Mouse (Mus musculus) frontal cortex, adult 2 months (tissue): Measurements from ENCODE around the gene Mrpl54. TPM values are rescaled to one million over a fixed set of nuclear protein-coding genes. Genes with fewer than 3 reads are reported as not detected.

ENCODE experiments used
- DNase-seq, 2 experiments: peaks; one replicate each; pipeline ENCODE4 v3.0.0; 2022; ENCODE audit warnings: low spot score in 1 of 2; ENCODE audit errors: extremely low spot score in 1 of 2
- polyA plus RNA-seq: library from polyadenylated mRNA; depleted of rRNA; stranded (reverse); fragments of >200 nt; gene quantifications from 2 replicates; pipeline ENCODE4 v1.2.3, GENCODE M21; 2012; rRNA removed

The Mrpl54 gene
- polyA plus RNA-seq = 51.7 and 57.4 TPM in 2 replicates

DNA sequence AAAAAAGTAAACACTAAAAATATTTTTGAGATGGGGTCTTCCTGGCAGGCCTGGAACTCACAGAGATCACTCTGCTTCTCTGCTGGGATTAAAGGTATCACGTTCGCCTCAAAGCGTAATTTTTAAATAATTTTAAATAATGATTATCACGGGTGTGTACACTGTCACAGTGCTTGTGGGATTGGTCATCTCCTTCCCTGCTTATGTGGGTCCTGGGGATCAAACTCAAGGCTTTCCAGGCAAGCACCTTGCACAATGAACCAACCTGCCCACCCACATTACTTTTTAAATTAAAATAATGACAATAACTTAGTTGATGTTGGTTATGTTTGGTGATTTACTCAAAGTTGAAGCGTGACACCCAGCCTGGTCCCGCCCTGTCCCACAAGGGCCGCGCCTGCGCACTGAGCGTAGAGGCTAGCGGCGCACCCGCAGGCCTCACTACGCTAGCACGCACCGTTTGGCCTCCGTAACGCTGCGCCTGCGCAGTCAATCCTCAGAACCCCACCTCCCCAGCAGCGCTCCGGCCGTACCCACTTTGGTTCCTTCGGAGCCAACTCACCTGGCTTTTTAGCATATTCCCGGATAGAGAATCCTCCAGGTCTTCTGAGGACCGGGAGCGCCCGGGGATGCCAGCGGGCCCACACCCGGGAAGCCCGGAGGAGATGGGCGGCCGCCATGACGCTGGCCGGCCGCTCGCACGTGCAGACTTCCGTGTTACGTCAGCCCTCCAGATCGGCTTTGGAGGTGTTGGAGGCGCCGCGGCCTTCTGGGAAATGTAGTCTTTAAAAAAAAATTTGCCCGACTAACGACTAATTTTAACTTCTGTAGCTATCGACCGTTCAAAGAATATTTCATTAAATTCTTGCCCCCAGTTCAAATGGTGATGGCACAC is at the start of gene Mrpl54, which contains the start of gene Apba3:
Gene Mrpl54 (minus strand): TSS at position 724 of the 895 bp plus-strand sequence.
Gene Apba3 (plus strand): TSS at position 750 of the 895 bp plus-strand sequence.
- peak; percentile 89 to 96 for DNase-seq

DNA sequence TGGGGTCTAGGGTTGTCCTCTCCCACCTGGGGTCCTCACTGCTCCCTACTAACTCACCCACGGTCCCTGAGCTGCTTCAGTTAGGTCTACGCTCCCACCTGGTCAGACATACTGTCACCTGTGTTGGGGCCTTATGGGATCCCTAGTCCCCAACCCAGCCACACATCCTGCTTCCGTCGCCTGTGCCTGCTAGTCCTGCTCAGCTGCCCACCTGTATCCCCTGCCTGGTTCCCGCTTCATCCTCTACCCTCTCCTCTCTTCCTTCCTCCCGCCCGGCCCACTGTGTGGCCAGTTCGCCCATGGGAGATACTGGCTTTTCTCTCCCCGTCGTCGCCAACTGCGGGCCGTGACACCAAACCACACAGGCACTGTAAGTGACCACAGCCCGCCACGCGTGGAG is 48.9 kb upstream of the Mrpl54 start:
- no peak for DNase-seq

- DNase-seq = no peak
Observed at GRCm38 (mm10) chr10:81314201-81314600, 47.5 kb upstream of the Mrpl54 start.

DNA sequence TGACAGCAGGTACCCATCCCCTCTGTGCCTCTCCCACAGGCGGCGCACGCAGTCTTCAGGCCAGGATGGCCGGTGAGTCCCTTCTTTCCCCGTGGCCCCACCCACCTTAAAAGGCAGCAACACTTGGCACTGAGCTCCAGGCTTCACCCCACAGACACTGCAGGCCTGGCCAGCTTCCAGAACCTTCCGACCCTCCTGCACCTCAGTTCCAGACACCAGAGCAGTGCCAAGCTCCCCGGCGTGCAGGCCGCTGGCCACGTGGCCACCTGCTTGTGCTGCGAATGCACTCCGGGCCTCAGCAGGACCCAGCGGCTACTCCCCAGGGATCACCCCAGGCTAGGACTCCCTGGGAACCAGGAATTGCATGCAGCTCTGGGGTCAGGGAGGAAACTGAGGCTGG is 46.8 kb upstream of the Mrpl54 start:
- no peak for DNase-seq

DNA sequence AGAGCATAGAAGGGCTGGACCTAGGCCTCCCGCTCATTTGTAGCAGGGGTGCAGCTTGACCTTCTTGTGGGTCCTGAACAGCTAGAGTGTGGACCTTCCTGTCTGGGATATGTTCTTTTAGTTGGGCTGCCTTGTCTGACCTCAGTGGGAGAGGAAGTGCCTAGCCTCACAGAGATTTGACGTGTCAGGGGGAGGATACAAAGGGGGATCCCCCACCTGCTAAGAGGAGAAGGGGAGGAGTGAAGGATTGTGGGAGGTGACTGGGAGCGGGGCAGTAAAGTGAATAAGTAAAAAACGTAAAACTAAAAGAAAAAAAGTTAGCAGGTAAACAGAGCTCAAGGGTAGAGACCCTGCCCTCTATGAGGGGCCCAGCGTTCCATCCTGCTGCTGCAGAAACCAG is 42.8 kb upstream of the Mrpl54 start:
- no peak for DNase-seq

DNA sequence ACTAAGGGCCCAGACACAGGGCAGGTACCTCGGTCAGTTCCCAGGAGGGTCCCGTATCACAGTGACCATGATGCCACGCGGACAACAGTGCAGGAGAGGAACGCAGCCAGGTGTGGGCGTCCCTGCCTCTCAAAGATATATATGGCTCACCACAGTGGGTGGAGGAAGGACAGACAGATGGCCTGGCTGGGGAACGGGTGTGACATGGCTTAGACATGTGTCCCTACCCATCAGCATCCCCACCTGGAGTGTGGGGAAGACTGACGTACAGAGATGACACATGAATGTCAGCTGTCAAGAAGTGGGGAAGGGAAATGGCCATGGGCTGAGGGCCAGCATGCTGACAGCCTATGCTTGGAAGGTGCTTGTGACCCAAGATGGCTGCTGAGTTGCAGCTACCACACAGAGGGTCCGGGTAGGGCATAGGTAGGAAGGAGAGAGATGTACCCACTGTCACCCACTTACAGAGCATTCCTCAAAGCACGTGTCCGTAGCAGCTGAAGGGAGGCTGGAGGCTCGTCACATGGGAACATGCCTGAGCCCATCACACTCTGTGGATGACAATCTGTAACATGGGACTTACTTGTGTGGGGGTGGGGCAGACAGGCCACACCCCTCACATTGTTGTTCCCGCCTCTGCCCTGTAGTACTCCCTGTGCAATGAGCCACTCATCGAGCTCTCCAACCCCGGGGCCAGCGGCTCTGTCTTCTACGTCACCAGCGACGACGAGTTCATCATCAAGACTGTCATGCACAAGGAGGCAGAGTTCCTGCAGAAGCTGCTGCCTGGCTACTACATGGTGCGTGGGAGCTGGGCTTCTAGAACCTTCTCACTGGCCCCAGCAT is 40.3 kb upstream of the Mrpl54 start:
- DNase-seq = peak; percentile 61 to 74

GRCm38 (mm10) chr10:81306173-81306668 is 39.5 kb upstream of the Mrpl54 start:
- DNase-seq = no peak

DNA sequence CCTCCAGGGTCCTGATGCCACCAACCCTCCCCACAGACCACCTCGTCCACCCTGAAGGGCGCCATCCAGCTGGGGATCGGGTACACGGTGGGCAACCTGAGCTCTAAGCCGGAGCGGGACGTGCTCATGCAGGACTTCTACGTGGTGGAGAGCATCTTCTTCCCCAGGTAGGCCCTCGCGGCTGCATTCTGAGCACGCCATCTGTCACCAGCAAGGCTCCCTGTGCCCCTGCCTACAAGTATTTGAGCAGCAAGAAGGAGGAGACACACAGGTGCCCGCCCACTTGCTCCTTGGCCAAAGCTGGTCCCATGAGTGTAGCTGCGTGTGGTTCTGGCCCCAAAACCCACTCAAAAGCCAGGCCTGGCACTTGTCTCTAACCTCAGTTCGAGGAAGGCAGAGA is 38.9 kb upstream of the Mrpl54 start:
- no peak for DNase-seq

GRCm38 (mm10) chr10:81304597-81305238 is 38.0 kb upstream of the Mrpl54 start:
- DNase-seq = peak in 1 of 2 experiments; percentile 66

- no peak for DNase-seq
Observed at GRCm38 (mm10) chr10:81303761-81304160, 37.0 kb upstream of the Mrpl54 start.

DNA sequence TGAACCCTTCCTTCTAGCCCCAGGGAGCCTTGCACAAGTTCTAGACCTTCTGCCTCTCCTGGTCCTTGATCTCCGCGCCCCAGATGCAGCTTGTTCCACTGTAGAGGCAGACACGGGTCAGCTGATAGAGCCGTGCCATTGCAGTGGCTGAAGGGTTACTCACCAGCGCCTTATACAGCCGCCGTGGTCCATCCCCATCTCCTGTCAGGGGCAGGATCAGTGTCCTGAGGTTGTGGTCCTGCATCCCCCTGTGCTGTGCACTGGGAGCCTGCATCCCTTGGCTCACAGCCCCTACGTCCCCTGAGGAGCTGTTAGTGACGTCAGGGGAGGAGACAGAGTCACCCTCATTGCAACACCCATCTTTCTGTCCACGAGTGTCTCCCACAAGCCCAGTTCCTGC is 36.5 kb upstream of the Mrpl54 start:
- no peak for DNase-seq

DNA sequence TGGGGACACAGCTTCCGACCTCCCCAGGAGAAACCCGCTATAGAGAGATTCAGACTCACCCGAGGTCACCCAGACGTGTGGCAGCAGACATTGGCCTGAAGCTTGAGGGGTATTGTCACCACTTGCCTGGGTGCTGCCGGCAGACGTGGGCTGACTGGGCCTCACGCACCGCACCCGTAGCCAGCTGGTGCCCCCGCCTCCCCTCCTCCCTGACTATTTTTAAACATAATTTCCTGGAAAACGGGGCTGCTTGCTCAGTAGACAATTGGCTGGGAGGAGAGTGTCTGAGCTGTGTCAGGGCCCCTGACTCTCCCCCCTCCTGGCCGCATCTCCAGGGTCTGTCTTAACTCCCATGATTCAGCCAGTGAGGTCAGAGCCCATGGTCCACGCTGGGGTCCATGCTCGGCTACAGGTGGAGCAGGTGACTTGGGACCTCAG is 36.1 kb upstream of the Mrpl54 start:
- DNase-seq = peak; percentile 68 to 86

GRCm38 (mm10) chr10:81302288-81302687 is 35.6 kb upstream of the Mrpl54 start:
- no peak for DNase-seq

DNA sequence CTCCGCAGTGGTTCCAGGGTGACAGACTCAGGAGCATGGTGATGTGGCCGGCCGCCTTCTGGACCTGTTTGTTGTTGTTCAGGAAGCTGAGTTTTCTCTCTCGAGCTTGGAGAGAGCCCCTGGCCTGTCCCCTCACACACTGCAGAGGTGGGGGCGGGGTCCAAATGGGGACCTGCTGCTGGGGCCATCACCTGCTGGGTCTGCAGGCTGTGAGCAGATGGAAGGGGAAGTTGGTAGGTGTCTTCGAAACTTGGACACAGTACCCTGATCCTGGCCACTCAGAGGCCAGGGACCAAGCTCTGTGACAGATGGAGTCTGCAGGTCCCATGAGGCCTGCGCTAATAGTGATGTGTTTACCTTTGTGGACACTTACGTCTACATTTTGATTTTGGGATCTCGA is 34.6 kb upstream of the Mrpl54 start:
- no peak for DNase-seq

GRCm38 (mm10) chr10:81300352-81300907 is 33.7 kb upstream of the Mrpl54 start:
- no peak for DNase-seq

DNA sequence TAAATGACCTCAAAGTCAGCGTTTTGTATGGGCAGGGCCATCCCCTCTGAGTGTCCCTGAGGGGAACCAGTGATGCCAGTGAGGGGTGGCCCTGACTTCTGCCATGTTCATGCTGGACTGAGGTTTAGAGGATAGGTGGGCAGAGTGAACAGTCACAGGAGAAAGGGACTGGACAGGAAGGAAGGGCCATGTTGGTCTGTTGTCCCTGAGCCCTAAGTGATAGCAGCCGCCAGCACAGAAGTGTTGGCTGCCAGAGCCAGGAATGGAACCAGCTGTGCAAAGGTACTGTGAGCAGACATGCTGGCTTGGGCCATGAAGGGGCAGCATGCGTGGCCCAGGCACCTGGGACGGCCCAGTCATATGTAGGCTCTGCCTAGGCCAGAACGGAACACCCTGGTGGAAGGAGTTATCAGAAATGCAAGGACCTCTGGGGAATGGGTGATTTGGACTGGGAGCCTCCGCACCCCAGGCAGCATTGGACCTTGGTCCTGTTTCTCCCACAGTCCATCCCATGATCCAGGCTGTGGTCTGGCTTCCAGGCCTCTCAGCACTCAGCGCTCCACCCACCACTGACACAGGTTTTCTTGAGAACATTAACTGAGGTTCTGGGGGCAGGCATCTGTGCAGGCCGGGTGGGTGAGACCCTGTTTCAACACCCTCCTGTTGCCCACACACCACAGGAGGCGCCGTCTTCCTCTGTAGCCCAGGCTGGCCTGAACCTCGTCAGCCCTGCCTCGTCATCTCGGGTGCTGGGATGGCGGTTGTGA is 33.0 kb upstream of the Mrpl54 start:
- DNase-seq = no peak

DNA sequence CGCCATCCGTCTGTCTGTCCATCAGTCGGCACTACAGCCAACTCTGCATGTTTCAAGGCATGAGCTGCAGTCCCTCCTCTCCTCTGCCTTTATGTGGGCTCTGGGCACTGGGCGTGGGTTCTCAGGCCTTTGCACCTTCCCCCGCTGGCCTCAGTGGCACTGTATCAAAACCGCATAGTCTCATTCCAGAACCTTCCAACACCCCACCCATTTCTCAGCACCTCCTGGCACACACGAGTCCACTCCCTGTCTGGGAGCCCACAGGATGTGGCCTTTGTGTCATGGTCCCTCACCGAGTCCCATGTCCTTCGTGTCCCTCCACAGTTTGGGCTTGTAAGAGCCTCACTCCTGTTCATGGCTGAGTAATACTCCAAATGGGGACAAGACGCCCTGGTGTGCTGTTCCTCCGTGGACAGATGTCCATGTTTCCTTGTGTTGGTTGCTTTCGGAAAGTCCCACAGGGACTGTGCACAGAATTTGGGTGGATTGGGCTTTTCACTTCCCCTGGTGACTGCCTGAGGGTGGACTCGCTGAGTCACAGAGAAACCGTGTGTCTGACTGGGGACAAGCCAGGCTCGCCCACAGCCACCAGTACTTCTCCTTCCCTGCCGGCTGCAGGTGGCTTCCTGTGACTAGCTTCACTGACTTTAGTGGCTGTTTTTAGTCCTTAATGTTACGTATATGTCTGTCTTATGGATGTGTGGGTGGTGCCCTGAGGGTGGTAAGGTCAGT is 31.8 kb upstream of the Mrpl54 start:
- peak in 1 of 2 experiments; percentile 2 for DNase-seq

DNA sequence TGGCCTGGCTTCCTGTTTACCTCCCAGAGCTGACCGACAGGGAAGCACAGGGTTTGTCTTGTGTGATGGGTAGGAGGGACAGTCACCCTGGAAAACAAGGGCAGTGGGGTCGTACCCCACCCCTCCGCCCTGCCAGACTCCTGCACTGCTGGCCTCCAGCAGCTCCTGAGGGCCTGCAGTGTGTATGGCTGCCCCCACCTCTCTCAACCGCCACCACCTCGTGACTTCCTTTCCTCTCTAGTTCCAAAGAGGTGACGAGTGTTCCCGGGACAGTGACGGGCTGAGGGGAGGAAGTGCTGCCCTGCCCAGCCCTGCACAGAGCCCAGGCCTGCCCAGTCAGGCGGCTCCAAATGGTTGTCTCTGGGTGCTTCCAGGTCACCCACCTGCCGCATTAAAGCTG is 31.1 kb upstream of the Mrpl54 start:
- DNase-seq = peak in 1 of 2 experiments; percentile 3

DNA sequence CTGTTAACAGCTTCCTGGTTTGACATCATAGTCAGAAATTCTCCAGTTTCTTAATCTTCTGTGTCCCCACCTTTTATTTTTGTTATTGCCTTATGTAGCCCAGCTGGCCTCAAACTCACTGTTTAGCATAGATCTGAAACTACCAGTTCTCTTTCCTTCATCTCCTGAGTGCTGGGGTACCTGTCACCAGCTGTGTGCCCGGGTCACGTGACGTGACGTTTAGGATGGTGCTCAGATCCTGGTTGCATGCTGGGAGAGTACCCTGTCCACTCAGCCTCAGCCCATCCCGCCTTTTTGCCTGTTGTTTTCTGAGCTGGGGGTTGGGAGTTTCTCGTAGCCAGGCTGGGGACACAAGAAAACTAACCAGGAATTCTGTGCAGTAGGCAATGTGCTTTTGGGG is 30.5 kb upstream of the Mrpl54 start:
- no peak for DNase-seq
